Mouse (Mus musculus): ENCODE measurements around the gene Xaf1.
"Not testable (repeated sequence)": the region's sequence is repeated elsewhere in the genome, so short reads cannot be mapped to it uniquely, and the experiment has no call there.

Gene Xaf1

GRCm38 (mm10) chr11:72311355-72312001, 10.0 kb downstream of the Xaf1 start:
- DNase-seq, result no peak

- DNase-seq, result no peak
Observed at GRCm38 (mm10) chr11:72314151-72314895, 12.9 kb downstream of the Xaf1 start, which contains the start of gene Fbxo39. Gene Fbxo39, plus strand, starts transcription at chr11:72314444.

DNA sequence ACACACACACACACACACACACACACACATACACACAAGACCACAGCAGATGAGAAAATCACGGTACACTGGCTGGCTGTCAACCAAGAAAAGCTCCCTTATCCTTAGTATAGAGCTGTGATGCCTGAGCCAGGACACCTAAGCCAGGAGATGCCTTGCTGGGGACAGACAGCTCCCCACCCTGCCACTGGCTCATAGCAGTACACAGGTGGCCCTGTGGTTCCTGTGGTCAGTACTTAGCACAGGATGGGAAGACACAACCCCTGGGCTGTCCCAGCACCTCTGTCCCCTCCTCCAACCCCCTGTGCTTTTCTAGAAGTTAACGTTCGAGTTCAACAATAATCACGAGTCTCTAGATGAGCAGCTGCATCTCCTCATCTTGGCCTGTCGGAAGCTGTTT, 16.6 kb downstream of the Xaf1 start:
- DNase-seq, result no peak

- DNase-seq, result no peak
Observed at GRCm38 (mm10) chr11:72324431-72324830, 23.0 kb downstream of the Xaf1 start.

DNA sequence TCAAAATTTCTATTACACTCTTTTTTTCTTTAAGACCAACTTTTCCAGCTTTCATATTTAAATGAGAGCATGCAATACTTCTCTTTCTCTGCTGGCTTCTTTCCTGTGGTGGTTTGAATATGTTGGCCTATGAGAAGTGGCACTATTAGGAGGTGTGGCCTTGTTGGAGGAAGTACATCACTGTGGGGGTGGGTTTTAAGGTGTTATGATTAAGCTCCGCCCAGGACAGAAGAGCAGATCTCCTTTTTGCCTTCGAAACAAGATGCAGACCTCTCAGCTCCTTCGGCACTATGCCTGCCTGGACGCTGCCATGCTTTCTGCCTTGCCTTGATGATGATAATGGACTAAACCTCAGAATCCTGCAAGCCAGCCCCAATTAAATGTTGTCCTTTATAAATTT, 24.3 kb downstream of the Xaf1 start:
- no peak for DNase-seq

GRCm38 (mm10) chr11:72332951-72333667, 31.7 kb downstream of the Xaf1 start:
- no peak for DNase-seq

DNA sequence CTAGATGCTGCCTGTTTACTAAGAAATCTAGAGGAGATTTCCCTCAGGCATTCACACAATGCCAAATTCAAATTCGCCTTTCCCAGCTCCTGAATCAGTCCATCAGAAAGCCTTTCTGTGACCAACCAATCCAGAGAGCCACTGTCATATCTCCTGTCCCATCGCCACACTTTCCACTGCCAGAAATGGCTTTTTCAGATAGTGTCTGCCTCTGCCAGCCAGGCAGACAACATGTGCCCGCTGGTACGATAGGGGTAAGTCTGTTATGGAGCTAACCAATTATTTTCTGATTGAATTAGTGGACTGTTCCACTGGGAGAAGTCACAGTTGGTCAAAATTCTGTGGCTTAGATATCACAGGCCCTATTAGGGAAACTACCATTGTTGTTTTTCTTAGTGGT, 33.2 kb downstream of the Xaf1 start:
- no peak for DNase-seq

- no peak for DNase-seq
Observed at GRCm38 (mm10) chr11:72336726-72337125, 35.3 kb downstream of the Xaf1 start.

- no peak for DNase-seq
Observed at GRCm38 (mm10) chr11:72338437-72338871, 37.0 kb downstream of the Xaf1 start.

GRCm38 (mm10) chr11:72339716-72340115, 38.3 kb downstream of the Xaf1 start:
- no peak for DNase-seq

DNA sequence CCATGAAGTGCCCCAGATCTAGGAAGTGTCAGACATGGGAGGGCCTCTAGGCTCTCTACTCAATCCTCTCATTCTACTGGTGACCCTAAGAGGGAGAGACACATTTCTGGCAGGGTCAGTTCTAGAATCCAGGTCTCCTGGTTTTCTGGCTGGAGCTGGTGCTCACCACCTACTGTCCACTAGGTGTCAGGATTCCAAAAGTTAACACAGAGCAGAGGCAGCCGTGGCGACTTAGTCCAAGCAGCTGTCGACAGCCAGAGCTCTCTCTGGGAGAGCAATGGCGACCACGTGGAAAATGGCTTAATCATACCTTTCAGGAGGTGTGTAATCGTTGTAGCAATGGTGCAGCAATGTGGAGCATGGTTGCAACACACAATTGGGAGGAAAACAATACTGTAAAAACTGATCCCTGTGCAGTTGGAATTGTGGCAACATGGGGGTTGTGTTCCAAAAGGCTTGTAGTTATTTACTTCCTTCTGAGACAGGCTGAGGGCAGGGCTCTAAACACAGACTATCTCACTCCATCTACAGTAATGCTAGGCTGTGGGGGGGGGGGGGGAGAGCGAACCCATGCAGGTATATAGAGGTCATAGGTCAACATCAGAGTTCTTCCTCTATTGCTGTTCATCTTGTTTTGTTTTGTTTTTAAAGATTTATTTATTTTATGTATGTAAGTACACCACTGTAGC, 41.3 kb downstream of the Xaf1 start:
- no peak for DNase-seq

DNA sequence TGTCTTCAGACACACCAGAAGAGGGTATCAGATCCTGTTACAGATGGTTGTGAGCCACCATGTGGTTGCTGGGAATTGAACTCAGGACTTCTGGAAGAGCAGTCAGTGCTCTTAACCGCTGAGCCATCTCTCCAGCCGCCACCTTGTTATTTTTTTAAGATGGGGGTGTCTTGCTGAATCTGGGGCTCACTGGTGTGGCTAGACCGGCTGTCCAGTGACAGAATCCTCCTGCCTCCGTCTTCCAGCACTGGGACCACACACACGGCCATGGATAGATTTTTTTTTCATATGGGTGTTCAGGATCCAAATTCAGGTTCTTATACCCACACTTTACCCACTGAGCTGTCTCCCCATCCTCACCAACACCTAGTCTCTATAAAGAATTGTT, 41.8 kb downstream of the Xaf1 start:
- not testable (repeated sequence) for DNase-seq

DNA sequence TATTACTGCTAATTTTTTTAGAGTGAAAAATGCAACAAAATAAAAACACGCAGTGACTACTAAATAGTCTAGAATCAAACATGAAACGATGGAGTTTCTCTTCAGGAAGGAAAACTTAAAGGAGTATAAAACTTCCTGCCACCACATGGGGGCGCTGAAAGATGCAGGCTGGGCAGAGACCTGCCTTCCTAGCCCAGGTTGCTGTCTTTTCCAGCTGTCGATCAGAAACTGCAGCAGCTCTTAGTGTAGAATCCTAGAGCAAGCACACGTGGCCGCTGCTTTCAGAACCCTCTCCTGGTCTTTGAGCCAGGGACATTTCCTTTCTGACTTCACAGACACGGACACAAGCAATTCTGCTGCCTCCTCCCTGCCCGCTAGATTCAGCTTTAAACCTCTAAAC, 42.5 kb downstream of the Xaf1 start:
- DNase-seq, result no peak

DNA sequence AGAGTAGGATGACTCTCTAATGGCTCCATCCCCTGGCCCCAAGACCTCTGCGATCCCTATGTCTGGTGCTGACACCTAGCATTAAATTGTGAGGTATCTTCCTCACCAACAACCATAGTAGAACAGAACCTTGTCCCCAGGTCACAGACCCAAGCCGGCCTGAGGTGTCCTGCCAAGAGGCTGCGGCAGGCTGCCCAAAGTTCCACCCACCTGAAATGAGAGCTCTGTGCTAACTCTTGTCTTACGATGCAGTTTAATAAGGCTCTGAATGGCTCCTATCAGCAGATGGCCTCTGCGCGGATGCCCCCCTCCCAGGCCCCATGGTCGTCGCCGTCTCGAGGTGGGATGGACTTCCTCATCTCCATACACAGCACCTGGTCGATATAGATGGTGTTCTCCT, 43.1 kb downstream of the Xaf1 start:
- no peak for DNase-seq

DNA sequence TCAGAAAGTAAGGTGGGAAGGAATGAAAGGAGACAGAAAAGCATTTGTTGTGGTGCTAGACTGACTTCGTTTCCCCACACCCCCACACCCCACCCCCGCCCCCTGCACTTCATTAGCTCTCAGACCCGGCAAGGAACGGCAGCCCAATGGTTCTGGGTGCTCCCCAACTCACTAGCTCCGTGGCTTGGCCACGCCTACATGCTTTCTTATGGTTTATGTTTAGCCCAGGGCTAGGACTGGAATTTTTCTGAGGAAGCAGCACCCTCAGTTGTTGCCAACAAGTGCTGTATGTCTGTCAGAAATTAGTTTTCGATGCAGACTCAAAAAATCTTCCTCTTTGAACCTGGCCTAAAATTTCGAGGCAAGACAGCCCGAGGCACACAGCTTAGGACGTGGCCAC, 47.1 kb downstream of the Xaf1 start:
- no peak for DNase-seq

- DNase-seq, result no peak
Observed at GRCm38 (mm10) chr11:72349016-72349415, 47.6 kb downstream of the Xaf1 start.

- DNase-seq, result no peak
Observed at GRCm38 (mm10) chr11:72349652-72350051, 48.2 kb downstream of the Xaf1 start.

- DNase-seq, result no peak
Observed at GRCm38 (mm10) chr11:72352272-72352671, 50.8 kb downstream of the Xaf1 start.

- DNase-seq, result no peak
Observed at GRCm38 (mm10) chr11:72353186-72353585, 51.8 kb downstream of the Xaf1 start.

GRCm38 (mm10) chr11:72354971-72355728, 53.7 kb downstream of the Xaf1 start:
- peak; percentile 14 to 32 for DNase-seq

GRCm38 (mm10) chr11:72361385-72362346, 60.2 kb downstream of the Xaf1 start:
- no peak for DNase-seq
